Comparison of ENCODE assay signal across 8 mouse cellular contexts in the genomic region with DNA sequence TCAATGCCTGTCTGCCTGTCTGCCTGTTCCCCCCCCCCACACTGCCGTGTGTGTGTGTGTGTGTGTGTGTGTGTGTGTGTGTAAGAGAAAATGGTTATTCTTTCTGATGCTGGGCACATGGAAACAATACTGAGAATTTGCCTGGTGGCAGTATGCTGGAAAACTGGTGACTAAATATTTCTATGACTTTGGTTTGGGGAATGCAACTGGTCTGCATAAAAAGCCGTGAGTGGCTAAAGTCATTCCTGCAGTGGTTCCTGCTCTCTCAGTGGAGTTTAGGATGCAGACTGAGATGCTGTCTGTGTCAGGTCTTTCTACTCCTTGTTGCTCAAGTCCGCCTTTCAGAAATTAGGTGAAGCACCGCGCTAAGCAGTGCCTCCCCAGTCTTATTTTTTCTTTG. TPM values are rescaled to one million over a fixed set of nuclear protein-coding genes. Genes with fewer than 3 reads are reported as not detected.
DNase-seq lines count a peak whose midpoint lies in the region; ATAC-seq and TF ChIP-seq lines count a peak whose summit lies in the region.
"Had no signal": no experiment of that assay in that cellular context is flagged by ENCODE, and none has a peak within 500 bp of the region (broad histone marks: within the 10 kb centered on the region; RNA-seq: fewer than 3 reads in every experiment).

No protein-coding gene starts in this region.

- no peak for DNase-seq in midbrain, embryonic 10.5 days (ENCODE audit: low spot score)
- no peak for DNase-seq in midbrain, postnatal 0 days (ENCODE audit: low spot score)
- DNase-seq in limb, embryonic 14.5 days (ENCODE audit: low spot score), result no peak
- no peak for DNase-seq in embryo, embryonic 10 days (ENCODE audit: low spot score)
- no peak for DNase-seq in adrenal gland, postnatal 4 days (ENCODE audit: low spot score in 2 of 2)
- DNase-seq: cerebellum, postnatal 36 days had no signal

- ATAC-seq in midbrain, postnatal 0 days (ENCODE audit: low FRiP score), result no peak
- no peak for ATAC-seq in forebrain, embryonic 16.5 days
- no peak for ATAC-seq in limb, embryonic 14.5 days (ENCODE audit: low FRiP score, low read depth)
- ATAC-seq in stomach, embryonic 16.5 days (ENCODE audit: insufficient read depth, low FRiP score), result no peak

- H3K4me2 ChIP-seq in midbrain, postnatal 0 days (ENCODE audit: low read depth, low read length, poor library complexity, severe bottlenecking), result no peak overlapping the region
- H3K4me2 ChIP-seq in forebrain, embryonic 16.5 days (ENCODE audit: low read length), result peak overlapping the region; percentile 53
- peak overlapping the region; percentile 49 for H3K4me2 ChIP-seq in limb, embryonic 14.5 days (replicated peaks; ENCODE audit: low read depth, low read length, severe bottlenecking)
- H3K4me2 ChIP-seq in stomach, embryonic 16.5 days (ENCODE audit: low read depth, low read length), result peak overlapping the region; percentile 61

- TF ChIP-seq POLR2A in limb, embryonic 14.5 days (IDR thresholded peaks at IDR 0.05; ENCODE audit: borderline replicate concordance, extremely low read depth, insufficient read depth, insufficient read length), result no peak

- H3K27me3 ChIP-seq in midbrain, embryonic 10.5 days (ENCODE audit: low read depth, poor library complexity, severe bottlenecking), result peaks cover 22% of the 10 kb centered on the region
- no peaks in the 10 kb centered on the region for H3K27me3 ChIP-seq in midbrain, postnatal 0 days (ENCODE audit: insufficient read depth, low read length)
- no peaks in the 10 kb centered on the region for H3K27me3 ChIP-seq in forebrain, embryonic 16.5 days (replicated peaks; ENCODE audit: control insufficient read depth, insufficient read depth, low read length)
- H3K27me3 ChIP-seq in limb, embryonic 14.5 days (ENCODE audit: control insufficient read depth, insufficient read depth, low read length), result no peaks in the 10 kb centered on the region
- no peaks in the 10 kb centered on the region for H3K27me3 ChIP-seq in stomach, embryonic 16.5 days (ENCODE audit: control insufficient read depth, insufficient read depth, low read length)

- TF ChIP-seq CTCF in midbrain, postnatal 0 days (IDR thresholded peaks at IDR 0.05), result no peak

- no peaks in the 10 kb centered on the region for H3K9me3 ChIP-seq in midbrain, embryonic 10.5 days (replicated peaks)
- no peaks in the 10 kb centered on the region for H3K9me3 ChIP-seq in midbrain, postnatal 0 days (ENCODE audit: low read length)
- no peaks in the 10 kb centered on the region for H3K9me3 ChIP-seq in forebrain, embryonic 16.5 days (ENCODE audit: control insufficient read depth, low read length)
- no peaks in the 10 kb centered on the region for H3K9me3 ChIP-seq in limb, embryonic 14.5 days (ENCODE audit: control insufficient read depth, low read length)
- no peaks in the 10 kb centered on the region for H3K9me3 ChIP-seq in stomach, embryonic 16.5 days (replicated peaks; ENCODE audit: control insufficient read depth, low read length)

- peak overlapping the region; percentile 96 for H3K27ac ChIP-seq in midbrain, embryonic 10.5 days (replicated peaks)
- H3K27ac ChIP-seq in midbrain, postnatal 0 days (ENCODE audit: low read depth, low read length), result no peak overlapping the region; the same call in 1 of the 2 replicates
- H3K27ac ChIP-seq in forebrain, embryonic 16.5 days (ENCODE audit: low read length), result no peak overlapping the region
- no peak overlapping the region for H3K27ac ChIP-seq in limb, embryonic 14.5 days (replicated peaks; ENCODE audit: low read depth, low read length)
- H3K27ac ChIP-seq in stomach, embryonic 16.5 days (ENCODE audit: low read length), result no peak overlapping the region

- peaks cover 32% of the 10 kb centered on the region for H3K4me1 ChIP-seq in midbrain, embryonic 10.5 days
- H3K4me1 ChIP-seq in midbrain, postnatal 0 days (ENCODE audit: insufficient read depth, low read length), result no peaks in the 10 kb centered on the region
- H3K4me1 ChIP-seq in forebrain, embryonic 16.5 days (replicated peaks; ENCODE audit: control insufficient read depth, insufficient read depth, low read length), result peaks cover 16% of the 10 kb centered on the region
- peaks cover 5% of the 10 kb centered on the region; the same call in 1 of the 2 replicates for H3K4me1 ChIP-seq in limb, embryonic 14.5 days (ENCODE audit: control insufficient read depth, insufficient read depth, low read length)
- H3K4me1 ChIP-seq in stomach, embryonic 16.5 days (ENCODE audit: control insufficient read depth, insufficient read depth, low read length), result 0 out of 2 replicates have a peak, but pooled peaks cover 7% of the 10 kb centered on the region

- H3K36me3 ChIP-seq in midbrain, embryonic 10.5 days, result no peaks in the 10 kb centered on the region
- no peaks in the 10 kb centered on the region for H3K36me3 ChIP-seq in midbrain, postnatal 0 days (ENCODE audit: insufficient read depth, low read length)
- H3K36me3 ChIP-seq in forebrain, embryonic 16.5 days (ENCODE audit: control insufficient read depth, insufficient read depth), result no peaks in the 10 kb centered on the region
- no peaks in the 10 kb centered on the region for H3K36me3 ChIP-seq in limb, embryonic 14.5 days (ENCODE audit: control insufficient read depth, insufficient read depth, low read length)
- H3K36me3 ChIP-seq in stomach, embryonic 16.5 days (ENCODE audit: control insufficient read depth, insufficient read depth, low read length), result no peaks in the 10 kb centered on the region

- 31% methylated on average over 5 of the region's 5 CpGs for WGBS in midbrain, embryonic 10.5 days
- WGBS in midbrain, postnatal 0 days, result 31% methylated on average over 5 of the region's 5 CpGs
- 17% methylated on average over 5 of the region's 5 CpGs for WGBS in forebrain, embryonic 16.5 days
- WGBS in limb, embryonic 14.5 days, result 23% methylated on average over 5 of the region's 5 CpGs
- WGBS in stomach, embryonic 16.5 days, result 35% methylated on average over 5 of the region's 5 CpGs

- H3K9ac ChIP-seq in midbrain, postnatal 0 days (replicated peaks; ENCODE audit: low read length, poor library complexity, severe bottlenecking), result no peak overlapping the region
- H3K9ac ChIP-seq in forebrain, embryonic 16.5 days (replicated peaks; ENCODE audit: low read depth, low read length), result no peak overlapping the region
- no peak overlapping the region for H3K9ac ChIP-seq in limb, embryonic 14.5 days (ENCODE audit: low read depth, low read length, severe bottlenecking)
- peak overlapping the region; percentile 70; the same call in 1 of the 2 replicates for H3K9ac ChIP-seq in stomach, embryonic 16.5 days (ENCODE audit: low read length)

- H3K4me3 ChIP-seq in midbrain, embryonic 10.5 days, result peak overlapping the region; percentile 70
- no peak overlapping the region for H3K4me3 ChIP-seq in midbrain, postnatal 0 days (ENCODE audit: low read depth, low read length)
- peak overlapping the region; percentile 41 for H3K4me3 ChIP-seq in forebrain, embryonic 16.5 days (replicated peaks; ENCODE audit: low read length)
- H3K4me3 ChIP-seq in limb, embryonic 14.5 days (replicated peaks; ENCODE audit: low read length), result peak overlapping the region; percentile 50
- H3K4me3 ChIP-seq in stomach, embryonic 16.5 days (replicated peaks; ENCODE audit: low read length), result peak overlapping the region; percentile 59

RNA-seq across cellular contexts. Expression of a gene that starts 10.9 kb away (rescaled TPM):
- 13.8 and 14.9 TPM in 2 replicates for polyA plus RNA-seq in midbrain, embryonic 10.5 days (2016; fragmentation: Nextera tagmentation; extraction: Ambion mirVana)
- total RNA-seq in midbrain, postnatal 0 days (2014; rRNA removed), result 37.1 and 44.9 TPM in 2 replicates
- 2.9 and 3.5 TPM in 2 replicates for polyA plus RNA-seq in midbrain, postnatal 0 days (2015; fragmentation: Nextera tagmentation; extraction: Ambion mirVana)
- polyA plus RNA-seq in forebrain, embryonic 16.5 days (2015; fragmentation: Nextera tagmentation; extraction: Ambion mirVana), result 10.5 and 11.2 TPM in 2 replicates
- 24.9 and 27.5 TPM in 2 replicates for polyA plus RNA-seq in limb, embryonic 14.5 days (2012; rRNA removed)
- polyA plus RNA-seq in limb, embryonic 14.5 days (2014; fragmentation: Nextera tagmentation; extraction: Ambion mirVana), result 4.2 and 5.1 TPM in 2 replicates
- 8.6 and 9.7 TPM in 2 replicates for polyA plus RNA-seq in stomach, embryonic 16.5 days (2015; fragmentation: Nextera tagmentation; extraction: Ambion mirVana)
- total RNA-seq in adrenal gland, postnatal 4 days (2021), result 10 to 100 TPM; 33.8 to 35.1 TPM

RNA-seq across cellular contexts. Expression of a gene that starts 48.7 kb away (rescaled TPM):
- 10.8 and 14.8 TPM in 2 replicates for polyA plus RNA-seq in midbrain, embryonic 10.5 days (2016; fragmentation: Nextera tagmentation; extraction: Ambion mirVana)
- total RNA-seq in midbrain, postnatal 0 days (2014; rRNA removed), result 37.4 and 42.5 TPM in 2 replicates
- 43.8 and 47.7 TPM in 2 replicates for polyA plus RNA-seq in midbrain, postnatal 0 days (2015; fragmentation: Nextera tagmentation; extraction: Ambion mirVana)
- polyA plus RNA-seq in forebrain, embryonic 16.5 days (2015; fragmentation: Nextera tagmentation; extraction: Ambion mirVana), result 10.7 and 15.1 TPM in 2 replicates
- 11.6 and 13.2 TPM in 2 replicates for polyA plus RNA-seq in limb, embryonic 14.5 days (2012; rRNA removed)
- polyA plus RNA-seq in limb, embryonic 14.5 days (2014; fragmentation: Nextera tagmentation; extraction: Ambion mirVana), result 5.6 and 6.9 TPM in 2 replicates
- polyA plus RNA-seq in stomach, embryonic 16.5 days (2015; fragmentation: Nextera tagmentation; extraction: Ambion mirVana), result 12.0 and 12.1 TPM in 2 replicates
- total RNA-seq in adrenal gland, postnatal 4 days (2021), result 1 to 10 TPM; 2.8 to 3.1 TPM
